Mouse (Mus musculus) lung, embryonic 14.5 days (tissue): Measurements from ENCODE around the gene Por. TPM values are rescaled to one million over a fixed set of nuclear protein-coding genes. Genes with fewer than 3 reads are reported as not detected.

ENCODE experiments used
- ATAC-seq: fragments of 200-750 bp; cut with Nextera tagmentation; 2 replicates; pipeline ENCODE4 v1.8.0; 2017; ENCODE audit warnings: mild to moderate bottlenecking, moderate TSS enrichment, moderate library complexity; ENCODE audit not compliant: insufficient read depth
- DNase-seq: peaks from one replicate; pipeline ENCODE4 v3.0.0-alpha.2; 2015
- H3K27ac ChIP-seq: fragments of 300-500 bp; sonication (generic); 2 replicates; pipeline ENCODE4 v1.5.1; 2014; ENCODE audit warnings: low read depth, mild to moderate bottlenecking, moderate library complexity
- H3K27me3 ChIP-seq: fragments of 300-500 bp; sonication (generic); 2 replicates; pipeline ENCODE4 v1.6.1; 2014; ENCODE audit warnings: low read length, control low read depth; ENCODE audit not compliant: insufficient read depth
- H3K36me3 ChIP-seq: fragments of 300-500 bp; sonication (generic); 2 replicates; pipeline ENCODE4 v1.6.1; 2014; ENCODE audit warnings: control low read depth; ENCODE audit not compliant: insufficient read depth
- H3K4me1 ChIP-seq: fragments of 300-500 bp; sonication (generic); 2 replicates; pipeline ENCODE4 v1.6.1; 2014; ENCODE audit warnings: antibody characterized with exemption, control low read depth; ENCODE audit not compliant: insufficient read depth
- H3K4me2 ChIP-seq: fragments of 300-500 bp; sonication (generic); 2 replicates; pipeline ENCODE4 v1.6.1; 2014; ENCODE audit warnings: mild to moderate bottlenecking
- H3K4me3 ChIP-seq: fragments of 300-500 bp; sonication (generic); 2 replicates; pipeline ENCODE4 v1.5.1; 2014; ENCODE audit warnings: low read depth, low read length
- H3K9ac ChIP-seq: fragments of 300-500 bp; sonication (generic); 2 replicates; pipeline ENCODE4 v1.6.1; 2014
- H3K9me3 ChIP-seq: fragments of 300-500 bp; sonication (generic); 2 replicates; pipeline ENCODE4 v1.6.1; 2016; ENCODE audit warnings: low read depth, low read length, control low read depth
- CTCF ChIP-seq: IDR thresholded peaks from 2 replicates; pipeline ENCODE4 v1.5.1; 2016; ENCODE audit warnings: antibody characterized with exemption, low read depth
- WGBS: fragments of 180-500 bp; shearing (Covaris S2); extraction: QIAGEN DNeasy Blood & Tissue Kit; methylation state at CpG from one replicate; pipeline ENCODE4 v1.1.7; 2014; 5-methylcytosine and 5-hydroxymethylcytosine counted together
- polyA plus RNA-seq: library from polyadenylated mRNA; unstranded; fragments of >200 nt; fragmentation: Nextera tagmentation; extraction: Ambion mirVana; gene quantifications from 2 replicates; pipeline ENCODE4 v1.2.1, GENCODE M21; 2014

Gene Por
- polyA plus RNA-seq, 1 experiment from 2014 or later, result 52.7 TPM

DNA sequence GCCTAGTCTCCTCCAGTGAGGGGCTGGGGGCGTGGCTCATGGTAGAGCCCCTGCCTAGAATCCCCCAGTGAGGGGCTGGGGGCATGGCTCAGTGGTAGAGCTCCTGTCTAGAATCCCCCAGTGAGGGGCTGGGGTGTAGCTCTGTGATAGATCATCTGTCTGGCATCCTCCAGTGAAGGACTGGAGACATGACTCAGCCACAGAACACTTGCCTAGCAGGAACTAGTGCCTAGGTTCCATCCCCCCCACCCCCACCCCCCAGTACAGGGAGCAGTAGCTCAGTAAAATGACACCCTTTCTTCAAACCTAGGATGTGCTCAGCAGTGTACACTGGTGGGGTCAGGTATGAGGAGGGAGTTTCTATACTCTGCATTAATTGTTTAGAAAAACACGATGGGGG, 1.0 kb downstream of the Por start:
- TF ChIP-seq CTCF, result no peak
- no peaks in the 10 kb centered on the region for H3K27me3 ChIP-seq
- 68% methylated on average over 2 of the region's 2 CpGs for WGBS
- H3K36me3 ChIP-seq, result no peaks in the 10 kb centered on the region
- no peaks in the 10 kb centered on the region for H3K9me3 ChIP-seq
- H3K4me1 ChIP-seq, result no peaks in the 10 kb centered on the region
- H3K4me3 ChIP-seq, result no peak overlapping the region
- DNase-seq (no peak), ATAC-seq (no peak)
- no peak overlapping the region for H3K27ac ChIP-seq
- no peak overlapping the region for H3K4me2 ChIP-seq
- no peak overlapping the region for H3K9ac ChIP-seq

DNA sequence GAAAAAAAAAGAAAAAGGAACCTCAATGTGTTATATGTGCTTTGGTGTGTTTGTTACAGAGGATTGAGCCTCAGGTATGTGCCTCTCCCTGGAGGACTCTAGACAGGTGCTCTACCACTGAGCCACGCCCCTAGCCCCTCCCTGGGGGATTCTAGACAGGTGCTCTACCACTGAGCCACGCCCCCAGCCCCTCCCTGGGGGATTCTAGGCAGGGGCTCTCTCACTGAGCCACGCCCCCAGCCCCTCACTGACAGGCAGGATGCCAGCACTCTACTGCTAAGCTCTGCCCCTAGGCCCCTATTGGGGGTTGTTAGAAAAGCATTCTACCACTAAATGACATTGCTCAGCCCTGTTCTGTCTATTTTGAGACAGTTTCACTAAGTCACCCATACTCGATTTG, 2.7 kb downstream of the Por start:
- Histone ChIP-seq H3K27ac (no peak overlapping the region), H3K4me1 (no peaks in the 10 kb centered on the region), H3K4me3 (no peak overlapping the region), H3K4me2 (no peak overlapping the region), H3K9me3 (no peaks in the 10 kb centered on the region), H3K36me3 (no peaks in the 10 kb centered on the region), H3K27me3 (no peaks in the 10 kb centered on the region), H3K9ac (no peak overlapping the region)
- no peak for TF ChIP-seq CTCF
- no peak for DNase-seq
- 60% methylated on average over 4 of the region's 4 CpGs for WGBS
- ATAC-seq, result no peak

DNA sequence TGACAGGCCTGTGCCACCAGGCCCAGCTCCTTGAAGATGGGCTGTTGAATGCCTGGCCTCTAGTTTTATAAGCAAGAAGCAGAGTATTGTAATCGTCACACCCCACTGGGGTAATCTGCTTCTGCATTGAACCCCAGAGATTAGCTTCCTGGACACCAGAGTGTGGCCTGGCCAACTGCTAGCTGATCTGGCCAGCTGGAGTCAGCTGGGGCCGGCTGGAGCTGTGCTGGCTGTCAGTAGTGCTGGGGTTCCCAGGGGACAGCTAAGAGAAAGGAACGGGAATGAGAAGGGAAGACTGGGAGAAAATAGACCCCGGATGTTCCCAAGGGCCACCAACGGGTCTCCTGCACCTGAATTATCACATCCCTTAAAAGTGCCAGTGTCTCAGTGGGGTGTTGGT, 3.1 kb downstream of the Por start:
- Histone ChIP-seq H3K9ac (no peak overlapping the region), H3K9me3 (no peaks in the 10 kb centered on the region), H3K27ac (no peak overlapping the region), H3K4me1 (no peaks in the 10 kb centered on the region), H3K4me2 (no peak overlapping the region), H3K27me3 (no peaks in the 10 kb centered on the region), H3K36me3 (no peaks in the 10 kb centered on the region), H3K4me3 (no peak overlapping the region)
- no peak for DNase-seq
- TF ChIP-seq CTCF, result no peak
- no peak for ATAC-seq
- 65% methylated on average over 5 of the region's 5 CpGs for WGBS

DNA sequence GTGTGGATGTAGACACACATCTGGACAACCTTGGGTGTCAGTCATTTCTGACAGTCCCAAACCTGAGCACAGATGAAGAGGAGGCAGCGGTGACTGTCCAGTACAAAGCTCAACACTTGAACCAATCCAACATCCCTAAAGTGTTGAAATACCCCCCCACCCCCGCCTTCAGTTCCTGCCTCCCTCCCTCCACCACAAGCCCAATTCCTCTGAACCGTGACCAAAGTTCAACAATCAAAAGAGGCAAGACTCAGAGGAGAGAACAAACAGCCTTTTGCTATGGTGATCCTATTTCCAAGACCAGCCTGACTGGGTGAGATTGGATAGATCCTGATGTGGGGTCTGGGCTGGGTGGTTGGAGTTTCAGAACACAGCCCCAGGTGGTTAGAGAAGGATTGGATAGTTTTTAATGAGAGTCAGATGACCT, 4.5 kb downstream of the Por start:
- Histone ChIP-seq H3K27me3 (no peaks in the 10 kb centered on the region), H3K4me3 (no peak overlapping the region), H3K4me1 (no peaks in the 10 kb centered on the region), H3K4me2 (no peak overlapping the region), H3K9me3 (no peaks in the 10 kb centered on the region), H3K36me3 (no peaks in the 10 kb centered on the region), H3K9ac (no peak overlapping the region), H3K27ac (no peak overlapping the region)
- no peak for DNase-seq
- WGBS, result 22% methylated on average over 3 of the region's 3 CpGs
- ATAC-seq, result peak; percentile 42
- no peak for TF ChIP-seq CTCF

DNA sequence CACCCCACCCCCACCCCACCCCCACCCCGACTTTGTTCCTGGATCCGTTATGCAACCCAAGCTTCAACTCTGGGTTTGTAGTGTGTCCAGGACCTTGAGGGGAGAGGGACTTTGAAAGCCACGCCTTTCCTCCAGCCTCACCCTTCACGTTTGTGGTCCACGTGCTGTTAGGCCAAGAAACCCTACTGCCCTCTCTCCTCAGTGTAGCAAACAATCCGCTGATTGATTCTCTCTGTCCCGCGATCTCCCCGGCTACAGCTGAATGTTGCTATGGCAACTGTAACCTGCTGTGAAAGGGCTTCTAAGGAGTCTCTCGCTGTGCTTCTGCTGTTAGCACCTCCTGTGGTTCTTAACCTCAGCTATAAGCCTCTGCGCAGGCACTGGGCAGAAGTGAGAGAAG, 5.0 kb downstream of the Por start:
- 2% methylated on average over 11 of the region's 11 CpGs for WGBS

DNA sequence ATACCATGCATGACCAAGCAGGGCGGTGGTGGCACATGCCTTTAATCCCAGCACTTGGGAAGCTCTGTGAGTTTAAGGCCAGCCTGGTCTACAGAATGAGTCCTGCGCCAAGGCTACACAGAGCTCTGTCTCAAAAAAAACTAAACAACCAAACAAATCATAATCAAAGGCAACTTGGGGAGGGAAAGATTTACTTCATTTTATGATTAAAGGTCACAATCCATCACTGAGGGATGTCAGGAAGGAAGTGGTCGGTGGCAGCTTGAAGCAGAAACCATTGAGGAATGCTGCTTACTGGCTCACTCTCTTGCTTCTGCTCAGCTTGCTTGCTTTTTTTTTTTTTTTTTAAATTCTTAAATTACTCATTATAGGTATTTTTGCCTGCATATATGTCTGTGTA, 6.9 kb downstream of the Por start:
- WGBS, result 69% methylated on average over 3 of the region's 3 CpGs
- no peaks in the 10 kb centered on the region for H3K4me1 ChIP-seq
- H3K9ac ChIP-seq, result no peak overlapping the region
- no peaks in the 10 kb centered on the region for H3K27me3 ChIP-seq
- no peak overlapping the region for H3K4me2 ChIP-seq
- H3K27ac ChIP-seq, result no peak overlapping the region
- no peak for TF ChIP-seq CTCF
- no peak overlapping the region for H3K4me3 ChIP-seq
- no peaks in the 10 kb centered on the region for H3K36me3 ChIP-seq
- no peaks in the 10 kb centered on the region for H3K9me3 ChIP-seq
- DNase-seq, result no peak
- ATAC-seq, result no peak

More for the DNA sequence above, 5.0 kb downstream of the Por start:
- Histone ChIP-seq H3K9me3 (no peaks in the 10 kb centered on the region), H3K4me1 (no peaks in the 10 kb centered on the region), H3K4me2 (peak overlapping the region; percentile 2; the same call in 1 of the 2 replicates), H3K9ac (no peak overlapping the region), H3K27me3 (no peaks in the 10 kb centered on the region), H3K27ac (no peak overlapping the region), H3K4me3 (no peak overlapping the region), H3K36me3 (no peaks in the 10 kb centered on the region)
- peak; percentile 68 for DNase-seq
- ATAC-seq, result peak; percentile 66; the same call in 1 of the 2 replicates
- TF ChIP-seq CTCF, result no peak

DNA sequence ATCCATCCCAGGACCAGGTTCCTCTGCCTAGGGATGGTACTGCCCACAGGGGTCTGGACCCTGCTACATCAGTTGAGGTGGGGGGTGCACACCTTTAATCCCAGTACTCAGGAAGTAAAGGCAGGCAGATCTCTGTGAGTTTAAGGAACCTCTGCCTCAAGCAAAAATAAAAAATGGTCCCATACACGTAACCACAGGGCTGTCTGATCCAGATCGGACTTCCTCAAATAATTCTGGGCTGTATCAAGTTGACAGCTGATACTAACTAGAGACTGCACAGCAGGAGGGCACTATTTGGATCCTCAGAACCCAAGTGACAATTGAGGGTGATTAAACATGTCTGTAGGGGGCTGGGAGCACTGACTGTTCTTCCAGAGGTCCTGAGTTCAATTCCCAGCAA, 7.4 kb downstream of the Por start:
- H3K9ac ChIP-seq, result no peak overlapping the region
- no peak for TF ChIP-seq CTCF
- no peak overlapping the region for H3K4me2 ChIP-seq
- H3K36me3 ChIP-seq, result no peaks in the 10 kb centered on the region
- H3K27me3 ChIP-seq, result no peaks in the 10 kb centered on the region
- H3K4me1 ChIP-seq, result no peaks in the 10 kb centered on the region
- no peak for ATAC-seq
- H3K9me3 ChIP-seq, result no peaks in the 10 kb centered on the region
- DNase-seq, result no peak
- no peak overlapping the region for H3K27ac ChIP-seq
- no peak overlapping the region for H3K4me3 ChIP-seq
- 67% methylated on average over 2 of the region's 2 CpGs for WGBS

DNA sequence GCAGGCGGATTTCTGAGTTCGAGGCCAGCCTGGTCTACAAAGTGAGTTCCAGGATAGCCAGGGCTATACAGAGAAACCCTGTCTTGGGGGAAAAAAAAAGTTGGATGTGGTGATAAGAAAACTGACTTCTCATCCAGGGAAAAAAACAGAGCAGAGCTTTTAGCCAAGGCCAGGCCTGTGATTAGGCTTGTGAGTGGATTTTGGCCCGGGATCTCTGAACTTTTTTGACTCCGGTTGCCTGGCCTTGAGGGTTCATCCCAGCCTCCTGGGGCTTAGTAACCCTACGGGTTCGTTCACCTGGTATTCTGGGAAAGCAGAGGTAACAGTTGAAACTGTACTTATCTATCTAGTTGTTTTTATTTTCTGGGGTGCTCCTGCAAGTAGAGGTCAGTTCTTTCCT, 8.6 kb downstream of the Por start:
- H3K27ac ChIP-seq, result no peak overlapping the region
- no peak for DNase-seq
- WGBS, result 88% methylated on average over 6 of the region's 6 CpGs
- H3K36me3 ChIP-seq, result no peaks in the 10 kb centered on the region
- H3K9me3 ChIP-seq, result no peaks in the 10 kb centered on the region
- no peak overlapping the region for H3K4me3 ChIP-seq
- no peak overlapping the region for H3K4me2 ChIP-seq
- ATAC-seq, result no peak
- no peaks in the 10 kb centered on the region for H3K4me1 ChIP-seq
- H3K27me3 ChIP-seq, result no peaks in the 10 kb centered on the region
- TF ChIP-seq CTCF, result no peak
- no peak overlapping the region for H3K9ac ChIP-seq
